Mouse (Mus musculus) thymus, adult 18-20 months (tissue): ENCODE data around the gene Plekha5.

Experiments used
- DNase-seq, 2 experiments: peaks; one replicate each; pipeline ENCODE4 v3.0.0; 2022; ENCODE audit warnings: mixed read lengths in 2 of 2

Gene Plekha5

DNA sequence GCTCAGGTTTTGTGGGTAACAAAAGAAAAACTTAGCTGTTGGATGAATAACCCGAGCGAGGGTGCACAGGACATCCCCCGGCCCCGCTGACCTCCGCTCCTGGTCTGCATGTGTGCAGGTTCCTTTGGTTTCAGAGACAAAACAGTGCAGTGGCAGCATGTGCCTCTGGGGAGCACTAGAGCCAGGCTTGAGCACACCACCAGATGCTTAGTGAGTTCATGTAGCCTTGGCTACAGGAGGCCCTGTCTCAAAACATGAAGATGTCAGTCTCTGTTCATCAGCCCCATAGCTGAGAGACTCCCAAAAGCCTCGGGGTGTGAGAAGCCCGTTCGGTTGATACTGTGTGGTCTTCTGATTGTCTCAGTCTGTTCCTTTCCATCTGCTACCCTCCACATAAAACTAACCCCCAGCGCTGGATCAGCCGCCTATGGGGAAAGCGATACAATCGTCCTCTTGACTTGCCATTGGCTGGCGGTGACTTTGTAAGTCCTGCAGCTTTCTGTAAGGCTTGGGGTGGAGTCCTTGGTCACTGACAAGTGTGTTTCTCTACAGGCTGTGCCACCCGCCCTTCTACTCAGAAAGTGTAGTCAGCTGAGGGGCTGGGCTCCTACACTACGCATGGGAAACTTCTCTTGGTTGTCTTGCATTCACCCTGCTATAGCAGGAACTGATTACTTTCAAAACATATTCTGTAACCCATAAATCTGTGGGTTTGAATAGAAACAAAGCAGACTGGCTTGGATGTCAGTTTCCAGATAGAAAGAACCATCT lies 32.7 kb downstream of the Plekha5 start:
- DNase-seq = no peak

DNA sequence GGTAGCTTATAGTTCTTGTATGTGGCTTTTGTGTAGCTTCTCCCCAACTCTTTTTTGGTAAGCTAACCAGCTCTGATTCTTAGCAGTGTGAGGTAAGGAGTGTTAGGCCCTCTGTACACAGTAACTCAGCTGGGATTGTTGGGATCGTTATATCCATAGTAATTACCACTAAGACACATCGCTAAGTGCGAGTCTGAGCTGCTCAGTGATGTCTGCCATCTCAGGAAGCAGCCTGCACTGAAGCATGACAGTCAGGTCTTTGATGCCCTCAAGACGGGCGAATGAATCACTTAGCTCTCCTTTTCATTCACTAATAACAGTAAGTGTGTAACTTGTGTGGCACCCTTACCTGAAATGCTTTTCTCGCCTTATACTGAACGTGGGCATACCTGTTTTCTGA lies 36.5 kb downstream of the Plekha5 start:
- DNase-seq = no peak

DNA sequence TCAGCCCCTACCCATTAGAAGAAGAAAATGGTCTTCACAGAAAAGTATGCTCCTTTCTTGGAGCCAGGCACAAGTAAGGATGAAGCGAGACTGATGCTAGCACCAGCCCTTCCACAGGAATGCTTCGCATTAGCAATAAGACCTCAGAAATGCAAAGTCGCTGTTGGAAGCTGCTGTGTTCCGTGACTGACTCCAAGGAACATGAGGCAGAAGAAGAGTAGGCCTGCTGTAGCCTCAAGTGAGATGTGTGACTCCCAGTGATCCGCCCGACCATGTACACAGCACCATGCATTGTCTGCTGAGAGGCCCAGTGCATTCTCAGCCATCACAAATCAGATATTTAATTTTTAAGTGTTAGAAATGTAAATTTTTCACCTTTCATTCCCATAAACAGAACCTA lies 41.0 kb downstream of the Plekha5 start:
- DNase-seq = no peak

DNA sequence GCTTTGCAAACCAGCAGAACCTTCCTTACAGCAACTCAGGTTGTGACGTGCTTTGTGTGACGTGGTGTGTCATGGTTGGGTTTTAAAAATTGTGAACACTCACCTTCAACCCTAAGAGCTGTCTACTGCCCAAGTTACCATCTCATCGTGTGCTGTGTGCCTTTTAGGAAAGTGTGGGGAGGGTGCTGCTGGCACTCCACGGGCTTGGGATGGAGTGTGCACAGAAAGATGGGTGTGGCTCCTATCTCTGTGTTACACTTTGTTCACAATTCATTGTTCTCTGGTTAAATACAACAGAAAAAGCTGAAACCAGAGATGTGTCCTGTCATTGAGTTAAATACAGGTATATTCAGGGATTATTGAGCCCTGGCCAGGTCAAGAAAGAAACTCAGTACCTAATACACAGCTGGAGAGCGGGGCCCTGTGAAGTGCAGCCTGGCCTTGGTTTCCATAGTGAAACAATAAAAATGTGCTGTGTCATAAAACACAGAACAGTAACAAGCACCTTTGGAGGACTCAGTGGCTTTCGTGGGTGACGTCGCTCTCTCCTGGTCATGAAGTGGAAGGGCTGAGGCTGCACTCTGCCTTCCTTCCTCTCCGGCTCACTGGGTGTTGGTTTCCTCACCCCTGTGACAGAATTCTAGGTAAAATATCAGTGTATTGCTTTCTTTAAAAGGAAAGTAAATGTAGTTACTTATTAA lies 42.2 kb downstream of the Plekha5 start:
- DNase-seq = no peak

DNA sequence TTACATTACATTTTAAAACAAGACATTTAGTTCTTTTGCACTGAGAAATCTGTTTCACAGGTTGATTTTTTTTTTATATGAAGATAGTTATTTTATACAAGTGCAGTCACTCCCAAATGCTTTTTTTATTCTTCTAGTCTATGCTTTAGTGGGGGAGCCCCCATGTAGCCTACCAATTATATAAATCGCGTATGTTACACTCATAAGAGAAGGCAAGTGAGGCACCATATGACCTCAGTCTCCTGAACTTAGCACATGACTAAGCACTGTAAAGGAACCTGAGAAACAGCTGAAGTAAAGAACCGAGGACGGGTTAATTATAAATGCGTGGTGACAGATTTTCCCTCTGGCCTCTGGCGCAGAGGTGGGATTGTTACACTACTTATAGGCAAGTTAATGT lies 43.0 kb downstream of the Plekha5 start:
- DNase-seq = no peak

DNA sequence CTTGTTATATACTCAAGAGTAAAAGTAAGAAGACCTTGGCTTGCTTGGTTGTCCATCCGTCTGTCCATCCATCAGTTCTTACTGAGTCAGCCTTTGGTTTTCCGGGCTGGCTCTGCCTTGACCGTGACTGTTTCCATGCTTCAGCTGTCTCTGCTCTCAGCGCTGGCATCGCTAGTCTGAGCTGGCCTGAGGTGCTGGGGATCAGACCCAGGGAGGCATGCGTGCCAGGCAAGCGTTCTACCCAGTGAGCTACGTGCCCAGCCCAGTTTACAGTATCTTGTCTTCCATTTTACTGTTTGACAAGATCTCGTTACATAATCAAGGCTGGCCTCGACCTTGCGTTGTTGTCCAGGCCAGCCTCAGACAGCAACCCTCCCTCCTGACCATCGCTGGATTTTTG lies 44.0 kb downstream of the Plekha5 start:
- no peak for DNase-seq

DNA sequence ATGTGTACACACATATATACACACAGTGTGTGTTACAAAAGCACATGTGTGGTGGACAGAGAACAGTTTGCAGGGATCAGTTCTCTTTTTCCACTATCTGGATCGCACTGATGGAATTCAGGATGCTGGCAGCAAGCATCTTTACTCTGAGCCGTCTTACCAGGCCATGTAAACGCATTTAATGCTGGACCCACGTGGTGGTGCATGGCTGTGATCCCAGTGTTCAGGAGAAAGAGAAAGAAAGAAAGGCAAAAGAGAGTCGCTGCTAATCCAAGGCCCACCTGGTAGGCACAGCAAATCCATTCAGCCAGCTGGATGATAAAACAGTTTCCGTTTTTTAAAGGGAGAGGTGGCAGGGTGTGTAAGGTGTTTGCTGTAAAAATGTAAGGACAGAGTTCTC lies 45.9 kb downstream of the Plekha5 start:
- no peak for DNase-seq

DNA sequence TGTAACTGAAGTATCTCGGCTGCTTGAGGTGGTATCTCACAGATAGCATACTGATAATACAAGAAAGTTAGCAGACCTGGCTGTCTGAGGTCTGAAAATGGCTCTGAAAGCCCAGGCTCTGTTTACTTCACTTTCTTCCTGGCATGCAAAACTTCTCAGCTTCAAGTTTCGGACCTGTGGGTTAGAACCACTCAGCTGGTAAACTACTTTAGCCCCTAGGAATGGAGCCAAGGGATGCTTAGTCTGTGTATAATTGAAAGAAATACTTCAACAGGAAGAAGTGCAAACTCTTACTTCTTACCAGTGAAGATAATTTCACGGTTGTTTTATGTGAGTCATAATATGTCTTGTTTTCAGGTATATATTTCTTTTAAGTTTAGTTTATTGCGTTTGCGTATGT lies 47.9 kb downstream of the Plekha5 start:
- DNase-seq = no peak

DNA sequence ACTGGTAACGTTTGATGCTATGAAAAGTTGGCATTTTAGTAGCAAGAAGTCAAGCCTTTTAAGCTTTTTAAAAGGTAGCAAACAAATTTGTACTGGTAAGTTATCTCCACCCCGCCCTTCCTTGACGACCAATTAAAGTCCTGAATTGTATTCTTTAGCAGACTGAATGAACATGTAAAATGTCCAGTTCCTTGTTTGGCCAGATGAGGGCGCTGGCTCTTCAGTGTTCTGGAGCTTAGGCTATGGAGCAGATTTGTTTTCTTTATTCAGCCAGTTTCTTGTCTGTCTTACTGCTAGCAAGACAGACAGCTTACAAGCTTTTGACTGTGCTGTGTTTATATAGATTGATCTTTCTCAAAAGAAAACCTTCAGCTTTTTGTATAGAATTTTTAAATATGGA lies 48.5 kb downstream of the Plekha5 start:
- no peak for DNase-seq

DNA sequence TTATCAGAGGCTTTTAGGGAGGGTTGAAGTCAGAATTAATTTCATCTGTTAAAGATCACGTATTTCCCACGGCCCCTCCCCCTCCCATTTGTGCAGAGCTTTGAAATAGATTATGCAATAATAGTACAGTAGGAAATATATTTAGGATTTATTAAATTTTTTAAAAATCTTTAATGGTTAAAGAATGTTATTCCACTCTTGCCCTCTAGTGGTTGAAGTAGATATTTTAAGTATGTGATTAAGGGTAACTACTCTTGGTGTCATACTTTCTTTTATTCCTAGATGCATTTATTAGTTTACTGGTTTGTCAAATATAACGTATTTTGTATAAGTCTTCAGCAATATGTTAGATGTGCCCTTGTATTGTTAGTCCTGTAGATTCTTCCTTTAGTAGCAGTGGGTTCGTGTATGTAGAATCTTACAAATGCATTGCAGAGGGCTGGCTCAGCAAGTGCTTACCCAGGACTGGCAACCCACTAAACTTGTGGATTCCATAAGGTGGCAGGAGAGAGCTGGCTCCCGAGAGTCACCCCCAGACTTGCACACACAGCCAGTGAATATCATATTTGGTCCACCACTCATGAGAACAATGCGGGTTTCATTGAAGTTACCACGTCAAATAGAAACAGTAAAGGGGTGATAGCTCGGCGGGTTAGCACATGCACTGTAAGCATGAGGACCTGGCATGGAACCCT lies 51.7 kb downstream of the Plekha5 start:
- DNase-seq = no peak

DNA sequence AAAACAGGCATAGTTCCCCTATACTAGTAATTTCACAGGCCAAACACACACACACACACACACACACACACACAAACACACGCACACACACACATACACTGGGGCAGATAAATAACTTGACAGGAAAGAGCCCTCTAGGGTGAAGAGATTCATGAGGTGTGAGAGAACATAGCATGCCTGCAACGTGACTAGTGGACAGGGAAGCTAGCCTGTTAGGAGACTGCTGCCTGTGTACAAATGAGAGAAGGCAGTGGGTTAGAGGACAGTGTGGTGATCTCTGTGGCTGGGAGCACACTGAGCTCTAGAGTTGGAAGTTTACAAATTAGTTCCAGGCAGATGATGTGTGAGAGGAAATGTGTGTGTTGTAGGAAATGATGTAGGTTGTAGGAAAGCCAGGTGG lies 53.1 kb downstream of the Plekha5 start:
- DNase-seq = no peak

DNA sequence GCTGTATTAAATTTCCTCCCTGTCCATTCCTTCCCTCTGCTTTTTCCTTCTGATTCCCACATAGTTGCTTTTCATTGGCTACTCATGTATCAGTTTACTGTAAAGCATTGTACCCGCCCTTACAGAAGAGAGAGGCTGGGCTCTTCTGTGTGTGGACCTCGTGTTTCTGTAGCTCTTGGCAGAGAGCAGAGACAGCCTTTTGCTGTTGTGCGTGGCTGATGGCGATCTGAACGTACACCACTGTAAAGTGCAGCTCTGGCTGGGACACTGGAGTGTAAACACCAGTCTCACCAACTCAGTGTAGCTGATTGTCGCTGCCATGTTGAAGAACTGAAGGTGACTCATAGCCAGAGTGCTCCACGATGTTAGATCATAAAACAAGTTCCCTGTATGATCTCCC lies 54.2 kb downstream of the Plekha5 start:
- DNase-seq = no peak

DNA sequence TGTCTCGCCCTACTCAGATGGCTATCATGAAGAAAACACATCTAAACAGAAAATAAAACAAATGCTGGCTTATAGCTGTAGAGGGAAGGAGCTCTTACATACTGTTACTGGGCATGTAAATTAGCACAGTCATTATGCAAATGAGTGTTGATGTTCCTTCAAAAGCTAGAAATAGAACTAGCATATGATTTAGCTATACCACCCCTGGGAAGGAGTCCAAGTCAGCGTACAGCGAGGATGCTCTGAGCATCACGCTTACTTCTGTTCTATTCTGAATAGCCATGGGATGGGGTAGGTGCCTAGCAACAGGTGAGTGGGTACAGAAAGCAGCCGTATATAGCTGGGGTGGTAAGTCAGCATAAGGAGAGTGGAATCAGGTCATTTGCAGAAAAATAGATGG lies 55.1 kb downstream of the Plekha5 start:
- DNase-seq = no peak

DNA sequence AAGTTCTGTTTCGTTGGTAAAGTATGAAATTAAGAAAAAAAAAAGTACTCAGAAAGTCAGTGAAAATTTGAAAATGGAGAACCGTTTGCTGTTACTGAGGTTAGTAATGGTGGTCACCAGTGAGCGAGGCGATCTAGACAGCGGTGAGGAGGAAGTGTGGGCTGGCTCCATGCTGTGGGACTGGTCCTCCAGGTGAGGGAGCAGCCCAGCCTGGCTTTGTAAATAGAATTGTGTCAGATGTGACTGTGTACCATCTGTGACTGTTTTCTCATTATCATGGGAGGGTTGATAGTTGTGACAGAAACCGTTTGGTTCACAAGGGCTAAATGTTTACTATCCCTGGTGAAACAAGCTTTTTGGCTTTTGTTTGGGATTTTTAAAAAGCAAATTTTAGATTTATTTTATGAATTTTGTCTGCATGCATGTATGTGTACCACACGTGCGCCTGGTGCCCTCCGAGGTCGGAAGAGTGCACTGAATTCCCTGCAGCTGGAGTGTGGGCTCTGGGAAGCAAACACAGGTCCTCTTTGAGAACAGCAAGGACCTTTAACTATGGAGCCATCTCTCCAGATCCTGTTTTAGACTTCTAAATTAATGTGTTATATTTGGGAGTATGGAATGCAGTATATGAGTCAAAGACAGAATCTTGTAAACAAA lies 56.7 kb downstream of the Plekha5 start:
- no peak for DNase-seq

DNA sequence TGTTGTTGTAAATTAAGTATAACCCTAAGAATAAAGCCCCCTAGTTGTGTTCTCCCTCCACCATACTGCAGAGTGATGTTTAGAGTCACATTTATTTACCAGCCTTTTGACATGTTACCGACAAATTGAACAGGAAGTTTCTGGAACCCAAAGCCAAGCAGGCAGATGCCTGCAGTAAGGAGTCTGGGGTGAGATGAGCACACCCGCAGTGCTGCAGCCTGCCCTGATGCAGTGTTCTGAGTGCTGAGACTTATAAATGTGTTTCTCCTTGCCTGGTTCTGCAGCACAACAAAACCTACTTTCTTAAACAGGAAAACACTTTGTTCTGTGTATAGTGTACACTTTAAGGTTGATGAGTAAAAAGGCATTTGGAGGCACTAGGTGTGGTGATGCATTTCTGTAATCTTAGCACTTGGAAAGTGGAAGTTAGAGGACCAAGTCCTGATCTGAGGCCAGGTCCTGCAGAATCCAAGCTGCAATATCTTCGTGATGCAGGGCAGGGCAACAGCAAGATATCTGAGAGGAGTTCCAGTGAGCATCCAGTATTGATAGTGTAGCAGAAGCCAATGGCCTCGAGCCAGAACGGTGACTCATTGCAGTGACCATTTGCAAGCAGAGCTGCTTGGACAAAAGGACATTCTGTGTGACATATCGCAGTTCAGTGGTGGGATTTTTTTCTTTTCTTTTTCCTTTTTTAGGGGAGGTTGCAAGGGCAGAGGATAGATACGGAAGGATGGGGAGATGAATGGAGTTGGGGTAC lies 58.0 kb downstream of the Plekha5 start:
- no peak for DNase-seq

DNA sequence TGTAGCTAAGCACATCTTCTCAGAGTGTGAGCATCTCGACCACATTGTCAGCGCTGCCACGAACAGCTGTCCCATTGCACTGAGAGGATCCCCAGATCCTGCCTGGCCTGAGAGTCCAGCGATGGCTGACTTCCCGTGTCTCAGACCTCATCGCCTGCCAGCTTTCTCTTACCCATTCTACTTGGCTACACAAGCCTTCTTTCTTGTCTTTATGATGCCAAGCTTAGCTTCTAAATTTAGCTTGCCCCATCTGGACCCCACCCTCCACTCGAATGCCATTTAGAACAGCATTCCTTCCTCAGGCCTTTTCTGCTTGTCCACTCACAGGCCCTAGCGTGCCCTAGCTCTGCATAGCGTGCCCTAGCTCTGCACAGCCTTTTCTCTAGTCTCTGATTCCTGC lies 60.3 kb downstream of the Plekha5 start:
- no peak for DNase-seq

DNA sequence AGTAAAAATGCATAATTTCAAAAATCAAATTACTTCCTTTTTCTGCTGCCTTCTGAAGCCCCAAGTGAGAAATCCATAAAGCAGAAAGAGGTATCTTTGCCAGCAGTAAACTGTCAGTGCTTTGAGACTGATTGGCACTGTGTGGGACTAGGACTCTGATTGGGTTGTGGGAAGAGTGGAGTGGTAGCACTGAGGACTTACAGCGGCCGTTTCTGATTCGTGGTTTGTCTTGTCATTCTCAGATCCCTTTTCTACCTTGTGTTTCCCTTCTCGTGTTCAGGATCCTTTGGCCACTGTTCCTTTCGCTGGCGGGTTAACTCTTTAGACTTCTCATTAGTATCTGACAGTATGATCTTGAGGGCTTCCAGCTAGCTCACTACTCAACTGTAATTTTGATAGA lies 61.8 kb downstream of the Plekha5 start:
- DNase-seq = no peak

DNA sequence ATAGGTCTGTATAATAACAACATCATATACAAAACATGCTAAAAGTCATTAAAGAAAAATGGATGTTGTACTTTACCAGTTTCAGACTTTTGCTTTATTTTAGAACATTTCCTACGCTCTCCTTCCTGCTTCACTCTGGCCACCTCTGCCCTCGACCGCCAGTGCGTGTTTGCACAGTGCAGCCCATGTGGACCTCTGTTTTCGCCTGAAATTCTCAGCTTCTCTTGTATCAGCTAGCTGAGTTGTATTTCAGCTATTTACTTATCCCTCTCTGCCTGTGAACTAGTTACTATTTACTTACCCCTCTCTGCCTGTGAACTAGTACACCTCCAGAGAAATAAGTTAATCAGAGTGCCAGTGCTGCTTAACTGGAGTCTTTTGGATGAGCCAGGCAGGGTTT lies 62.8 kb downstream of the Plekha5 start:
- no peak for DNase-seq

DNA sequence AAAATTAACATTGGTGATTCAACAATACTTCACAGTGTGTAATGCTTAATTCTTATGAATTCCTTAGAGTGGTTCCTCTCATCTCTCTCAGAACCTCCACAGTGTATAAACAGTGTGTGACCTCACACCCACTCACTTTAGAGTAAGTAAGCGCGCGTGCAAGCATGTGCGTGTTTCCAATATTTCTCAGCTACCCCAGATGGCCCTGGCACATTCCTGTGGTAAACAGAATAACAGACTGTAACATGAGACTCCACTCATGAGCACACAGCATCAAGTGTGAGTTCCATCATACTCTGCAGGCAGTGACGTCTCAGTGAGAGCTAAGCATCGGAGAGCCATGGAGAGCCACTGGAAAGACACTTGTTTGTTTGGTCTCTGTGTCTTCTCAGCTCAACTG lies 63.6 kb downstream of the Plekha5 start:
- DNase-seq = no peak

DNA sequence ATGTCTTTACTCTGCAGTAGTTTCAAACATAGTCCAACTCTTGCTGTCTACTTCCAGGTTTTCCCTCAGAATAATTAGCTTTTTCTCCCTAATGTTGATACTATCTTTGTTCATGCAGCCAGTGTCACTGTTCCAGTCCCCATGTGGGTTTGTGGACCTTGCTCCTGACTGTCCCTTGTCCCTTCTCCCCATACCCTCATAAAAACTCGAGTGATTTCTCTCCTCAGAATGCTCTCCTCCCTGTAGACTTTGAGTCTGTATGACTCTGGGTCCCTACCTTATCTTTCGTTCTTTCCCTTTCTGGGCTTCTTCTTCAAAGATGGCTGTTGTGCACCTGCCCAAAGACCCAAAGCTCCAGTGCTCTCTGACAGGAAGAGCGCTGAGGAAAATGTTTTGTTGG lies 64.8 kb downstream of the Plekha5 start:
- DNase-seq = no peak

DNA sequence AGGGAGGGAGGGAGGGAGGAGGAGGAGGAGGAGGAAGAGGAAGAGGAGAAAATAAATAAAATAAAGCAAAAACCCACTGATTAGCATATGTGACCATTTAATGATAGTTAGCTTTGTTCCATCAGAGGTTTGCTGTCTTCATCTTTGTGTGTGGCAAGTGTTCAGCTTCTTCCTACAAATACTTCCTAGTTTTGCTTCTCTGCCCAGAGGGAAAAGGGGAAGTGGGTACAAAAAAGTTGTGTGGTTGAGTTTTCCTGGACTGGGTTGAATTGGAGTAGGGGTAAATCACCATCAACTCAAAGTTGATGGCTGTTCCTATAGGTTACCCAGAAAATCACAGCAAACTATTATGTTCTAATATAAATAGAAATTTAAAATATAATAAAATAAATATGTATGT lies 65.7 kb downstream of the Plekha5 start:
- no peak for DNase-seq

DNA sequence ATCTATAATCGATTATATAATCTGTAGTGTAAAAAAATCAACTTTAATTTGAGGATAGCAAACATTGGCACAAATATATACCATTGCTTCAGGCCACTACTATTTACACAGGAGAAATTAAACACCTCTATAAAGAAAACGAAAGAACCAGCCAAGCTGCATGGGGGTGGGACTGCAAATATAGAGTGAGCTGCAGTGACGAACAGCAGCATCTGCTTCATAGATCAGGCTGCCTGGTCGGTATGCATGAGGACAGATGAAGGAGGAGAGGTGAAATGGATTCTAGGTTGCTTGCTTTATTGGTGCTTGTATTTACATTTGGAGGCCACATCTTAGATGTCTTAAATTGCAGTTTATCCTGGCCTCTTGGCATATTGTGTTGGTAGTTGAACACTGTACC lies 66.4 kb downstream of the Plekha5 start:
- no peak for DNase-seq
